Mouse (Mus musculus): ENCODE measurements around the gene Gm21680.
A peak's percentile ranks its signal among the peaks of the same experiment; 100 is the strongest.
"Not testable (repeated sequence)": the region's sequence is repeated elsewhere in the genome, so short reads cannot be mapped to it uniquely, and the experiment has no call there.

Gene Gm21680

GRCm38 (mm10) chr5:25972563-25972962 is at the start of gene Gm21680:
TSS of gene Gm21680 (minus strand) at chr5:25972663.
- not testable (repeated sequence) for DNase-seq

DNA sequence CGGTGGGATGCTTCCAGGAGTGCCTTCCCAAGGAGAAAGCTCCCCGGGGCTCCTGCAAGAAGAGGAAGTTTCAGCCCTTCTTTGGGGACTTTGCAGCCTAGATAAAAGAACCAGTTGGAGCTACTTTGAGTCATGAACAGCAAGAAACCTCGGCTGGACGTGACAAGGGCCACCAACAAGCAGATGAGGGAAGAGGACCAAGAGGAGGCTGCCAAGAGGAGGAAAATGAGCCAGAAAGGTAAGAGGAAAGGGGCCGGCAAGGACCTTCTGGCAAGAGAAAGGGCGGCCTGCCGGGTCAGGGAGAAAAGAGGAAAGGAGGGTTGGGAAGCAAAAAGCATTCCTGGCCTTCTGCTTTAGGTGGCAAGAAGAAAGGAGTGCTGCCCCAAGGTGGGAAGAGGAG is 35.2 kb upstream of the Gm21680 start:
- DNase-seq = not testable (repeated sequence)

DNA sequence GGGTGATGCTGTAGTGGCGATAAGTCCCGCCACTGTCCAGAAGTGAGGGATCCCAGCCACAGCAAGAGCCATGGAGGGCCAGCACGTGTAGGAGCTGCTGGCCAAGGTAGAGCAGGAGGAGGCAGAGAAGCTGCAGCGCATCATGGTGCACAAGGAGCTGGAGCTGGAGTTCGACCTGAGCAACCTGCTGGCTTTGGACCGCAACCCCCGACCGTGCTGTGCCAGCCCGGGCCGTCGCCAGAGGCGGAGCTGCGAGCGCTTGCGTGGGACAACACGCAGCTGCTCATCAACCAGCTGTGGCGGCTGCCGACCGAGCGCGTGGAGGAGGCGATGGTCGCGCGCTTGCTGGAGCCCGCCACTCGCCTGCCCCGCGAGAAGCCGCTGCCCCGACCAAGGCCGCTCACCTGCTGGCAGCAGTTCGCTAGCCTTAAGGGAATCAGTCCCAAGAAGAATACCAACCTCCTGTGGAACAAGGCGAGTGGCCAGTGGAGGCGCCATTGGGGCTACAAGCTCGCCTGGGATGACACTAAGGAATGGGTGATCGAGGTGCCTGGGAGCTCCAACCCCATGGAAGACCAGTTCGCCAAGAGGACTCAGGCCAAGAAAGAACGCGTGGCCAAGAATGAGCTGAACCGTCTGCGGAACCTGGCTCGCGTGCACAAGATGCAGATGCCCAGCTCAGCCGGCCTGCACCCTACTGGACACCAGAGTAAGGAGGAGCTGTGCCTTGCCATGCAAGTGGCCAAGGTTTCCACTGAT is 34.7 kb upstream of the Gm21680 start:
- DNase-seq = peak; percentile 2

DNA sequence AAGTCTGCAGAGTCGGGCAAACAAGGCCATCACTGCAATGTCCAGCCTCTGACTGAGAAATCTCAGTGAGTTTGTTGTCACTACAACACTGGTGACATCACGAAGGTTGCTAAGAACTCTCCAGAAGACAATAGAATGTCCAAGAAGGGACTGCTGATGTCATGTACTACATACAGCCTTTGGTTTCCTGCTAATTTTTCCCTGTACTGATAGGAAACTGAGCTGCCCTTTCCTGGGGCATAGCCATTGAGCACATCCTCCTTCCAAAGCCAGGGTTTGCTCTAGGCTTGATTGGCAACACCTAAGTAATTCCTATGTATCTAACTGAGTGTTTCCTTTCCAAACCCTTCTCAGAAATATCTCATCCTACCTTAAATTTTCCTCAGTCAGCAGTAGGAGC is 32.2 kb upstream of the Gm21680 start, which contains the start of gene Gm1979:
Gene Gm1979, minus strand, starts transcription at position 101 of the 400 bp plus-strand sequence.
- not testable (repeated sequence) for DNase-seq

- not testable (repeated sequence) for DNase-seq
Observed at GRCm38 (mm10) chr5:25988550-25988949, 16.1 kb upstream of the Gm21680 start, which contains the start of gene Gm21698. TSS of gene Gm21698 (minus strand) at chr5:25988650.

- DNase-seq = not testable (repeated sequence)
Observed at GRCm38 (mm10) chr5:25957050-25957449, 15.4 kb downstream of the Gm21680 start.

- DNase-seq = not testable (repeated sequence)
Observed at GRCm38 (mm10) chr5:25956611-25957010, 15.9 kb downstream of the Gm21680 start.

DNA sequence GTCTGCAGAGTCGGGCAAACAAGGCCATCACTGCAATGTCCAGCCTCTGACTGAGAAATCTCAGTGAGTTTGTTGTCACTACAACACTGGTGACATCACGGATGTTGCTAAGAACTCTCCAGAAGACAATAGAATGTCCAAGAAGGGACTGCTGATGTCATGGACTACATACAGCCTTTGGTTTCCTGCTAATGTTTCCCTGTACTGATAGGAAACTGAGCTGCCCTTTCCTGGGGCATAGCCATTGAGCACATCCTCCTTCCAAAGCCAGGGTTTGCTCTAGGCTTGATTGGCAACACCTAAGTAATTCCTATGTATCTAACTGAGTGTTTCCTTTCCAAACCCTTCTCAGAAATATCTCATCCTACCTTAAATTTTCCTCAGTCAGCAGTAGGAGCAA is 18.1 kb downstream of the Gm21680 start, which contains the start of gene Gm21671:
Gene Gm21671, minus strand, starts transcription at position 101 of the 400 bp plus-strand sequence.
- DNase-seq = not testable (repeated sequence)

GRCm38 (mm10) chr5:25945391-25945790 is 27.1 kb downstream of the Gm21680 start:
- not testable (repeated sequence) for DNase-seq

DNA sequence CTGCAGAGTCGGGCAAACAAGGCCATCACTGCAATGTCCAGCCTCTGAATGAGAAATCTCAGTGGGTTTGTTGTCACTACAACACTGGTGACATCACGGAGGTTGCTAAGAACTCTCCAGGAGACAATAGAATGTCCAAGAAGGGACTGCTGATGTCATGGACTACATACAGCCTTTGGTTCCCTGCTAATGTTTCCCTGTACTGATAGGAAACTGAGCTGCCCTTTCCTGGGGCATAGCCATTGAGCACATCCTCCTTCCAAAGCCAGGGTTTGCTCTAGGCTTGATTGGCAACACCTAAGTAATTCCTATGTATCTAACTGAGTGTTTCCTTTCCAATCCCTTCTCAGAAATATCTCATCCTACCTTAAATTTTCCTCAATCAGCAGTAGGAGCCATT is 30.2 kb downstream of the Gm21680 start, which contains the start of gene Gm21663:
Gene Gm21663, minus strand, starts transcription at position 101 of the 400 bp plus-strand sequence.
- not testable (repeated sequence) for DNase-seq

All from thymus, postnatal 14 days (tissue).